Mouse (Mus musculus) heart, embryonic 14.5 days (tissue): ENCODE results near the gene Mpzl3. TPM values are rescaled to one million over a fixed set of nuclear protein-coding genes. Genes with fewer than 3 reads are reported as not detected.
A peak's percentile ranks its signal among the peaks of the same experiment; 100 is the strongest.

Experiments
- ATAC-seq: fragments of 200-750 bp; cut with Nextera tagmentation; 2 replicates; pipeline ENCODE4 v1.8.0; 2017; ENCODE audit warnings: low read depth, moderate TSS enrichment; ENCODE audit not compliant: insufficient number of reproducible peaks, insufficient read depth, low FRiP score
- H3K27ac ChIP-seq, 2 experiments: fragments of 200-500 bp in 1 of 2; fragments of 300-500 bp in 1 of 2; sonication (generic) in 1 of 2; replicated peaks in 1 of 2; 2 replicates each; pipeline ENCODE4 v1.5.1; 2012 to 2014; ENCODE audit warnings: low read depth in 2 of 2, low read length in 2 of 2, control low read depth in 1 of 2, mild to moderate bottlenecking in 1 of 2, mixed read lengths in 1 of 2; ENCODE audit not compliant: control insufficient read depth in 1 of 2, insufficient read depth in 1 of 2
- H3K27me3 ChIP-seq: fragments of 300-500 bp; sonication (generic); 2 replicates; pipeline ENCODE4 v1.6.1; 2014; ENCODE audit warnings: mild to moderate bottlenecking, low read length, control low read depth; ENCODE audit not compliant: control insufficient read depth, insufficient read depth
- H3K36me3 ChIP-seq: fragments of 300-500 bp; sonication (generic); 2 replicates; pipeline ENCODE4 v1.6.1; 2014; ENCODE audit warnings: mild to moderate bottlenecking, control low read depth, low read length, mixed read lengths; ENCODE audit not compliant: control insufficient read depth, insufficient read depth
- H3K4me1 ChIP-seq, 2 experiments: fragments of 200-500 bp in 1 of 2; fragments of 300-500 bp in 1 of 2; sonication (generic) in 1 of 2; 2 replicates each; pipeline ENCODE4 v1.6.1; 2012 to 2014; ENCODE audit warnings: low read length in 2 of 2, control low read depth in 1 of 2, mixed read lengths in 1 of 2; ENCODE audit not compliant: control insufficient read depth in 2 of 2, insufficient read depth in 2 of 2
- H3K4me2 ChIP-seq: fragments of 300-500 bp; sonication (generic); 2 replicates; pipeline ENCODE4 v1.6.1; 2014; ENCODE audit warnings: mild to moderate bottlenecking, low read length
- H3K4me3 ChIP-seq, 2 experiments: fragments of 200-500 bp in 1 of 2; fragments of 300-500 bp in 1 of 2; sonication (generic) in 1 of 2; 2 replicates each; pipeline ENCODE4 v1.5.1; 2012 to 2014; ENCODE audit warnings: low read length in 2 of 2, mild to moderate bottlenecking in 2 of 2, control low read depth in 1 of 2, low read depth in 1 of 2, moderate library complexity in 1 of 2; ENCODE audit not compliant: control insufficient read depth in 1 of 2, insufficient read depth in 1 of 2
- H3K9ac ChIP-seq: fragments of 300-500 bp; sonication (generic); 2 replicates; pipeline ENCODE4 v1.6.1; 2014; ENCODE audit warnings: mild to moderate bottlenecking, low read length
- H3K9me3 ChIP-seq: fragments of 300-500 bp; sonication (generic); 2 replicates; pipeline ENCODE4 v1.6.1; 2016; ENCODE audit warnings: low read length, control low read depth; ENCODE audit not compliant: control insufficient read depth
- WGBS: fragments of 180-500 bp; shearing (Covaris S2); extraction: QIAGEN DNeasy Blood & Tissue Kit; methylation state at CpG from one replicate; pipeline ENCODE4 v1.1.7; 2014; 5-methylcytosine and 5-hydroxymethylcytosine counted together
- polyA plus RNA-seq: library from polyadenylated mRNA; unstranded; fragments of >200 nt; fragmentation: Nextera tagmentation; extraction: Ambion mirVana; gene quantifications from 2 replicates; pipeline ENCODE4 v1.2.1, GENCODE M21; 2014

The Mpzl3 gene
- polyA plus RNA-seq, 1 experiment from 2014 or later, result 1.5 TPM

GRCm38 (mm10) chr9:45119954-45120530 lies 65.1 kb downstream of the Mpzl3 start:
- WGBS, result 84% methylated on average over 14 of the region's 14 CpGs
- H3K9ac ChIP-seq, result no peak overlapping the region
- H3K4me3 ChIP-seq, result no peak overlapping the region
- H3K9me3 ChIP-seq, result no peaks in the 10 kb centered on the region
- H3K27me3 ChIP-seq, result peaks cover 7% of the 10 kb centered on the region; the same call in 1 of the 2 replicates
- no peak for ATAC-seq
- no peak overlapping the region for H3K4me2 ChIP-seq
- H3K4me1 ChIP-seq, result peaks cover 10 to 17% of the 10 kb centered on the region in 2 experiments
- no peaks in the 10 kb centered on the region for H3K36me3 ChIP-seq
- H3K27ac ChIP-seq, result no peak overlapping the region

GRCm38 (mm10) chr9:45120567-45120966 lies 65.6 kb downstream of the Mpzl3 start:
- H3K9ac ChIP-seq, result no peak overlapping the region
- no peak overlapping the region for H3K27ac ChIP-seq
- 82% methylated on average over 6 of the region's 6 CpGs for WGBS
- no peak overlapping the region for H3K4me2 ChIP-seq
- no peaks in the 10 kb centered on the region for H3K36me3 ChIP-seq
- H3K4me3 ChIP-seq, result no peak overlapping the region
- peaks cover 10 to 17% of the 10 kb centered on the region in 2 experiments for H3K4me1 ChIP-seq
- H3K27me3 ChIP-seq, result peaks cover 7% of the 10 kb centered on the region; the same call in 1 of the 2 replicates
- no peaks in the 10 kb centered on the region for H3K9me3 ChIP-seq
- ATAC-seq, result no peak

GRCm38 (mm10) chr9:45121001-45121400 lies 66.0 kb downstream of the Mpzl3 start:
- Histone ChIP-seq H3K4me2 (no peak overlapping the region), H3K27ac (no peak overlapping the region), H3K4me3 (no peak overlapping the region), H3K4me1 (peaks cover 10 to 17% of the 10 kb centered on the region in 2 experiments), H3K27me3 (peaks cover 7% of the 10 kb centered on the region; the same call in 1 of the 2 replicates), H3K9me3 (no peaks in the 10 kb centered on the region), H3K36me3 (no peaks in the 10 kb centered on the region), H3K9ac (no peak overlapping the region)
- ATAC-seq, result no peak
- 57% methylated on average over 6 of the region's 6 CpGs for WGBS

- H3K4me3 ChIP-seq, result peak overlapping the region; percentile 20 to 23; a peak in 2 of 4 replicates
- H3K27me3 ChIP-seq, result peaks cover 8% of the 10 kb centered on the region; the same call in 1 of the 2 replicates
- H3K4me1 ChIP-seq, result peaks cover 10 to 17% of the 10 kb centered on the region in 2 experiments
- H3K36me3 ChIP-seq, result no peaks in the 10 kb centered on the region
- WGBS, result 5% methylated on average over 10 of the region's 10 CpGs
- no peak overlapping the region for H3K27ac ChIP-seq
- H3K9ac ChIP-seq, result no peak overlapping the region
- peak; percentile 34; the same call in 1 of the 2 replicates for ATAC-seq
- H3K9me3 ChIP-seq, result no peaks in the 10 kb centered on the region
- H3K4me2 ChIP-seq, result peak overlapping the region; percentile 55
Measured at GRCm38 (mm10) chr9:45121769-45122168, 66.8 kb downstream of the Mpzl3 start.

GRCm38 (mm10) chr9:45122209-45122761 lies 67.3 kb downstream of the Mpzl3 start:
- no peak overlapping the region for H3K9ac ChIP-seq
- H3K27ac ChIP-seq, result no peak overlapping the region
- H3K4me3 ChIP-seq, result peak overlapping the region; percentile 20 to 23; a peak in 2 of 4 replicates
- no peaks in the 10 kb centered on the region for H3K36me3 ChIP-seq
- no peak for ATAC-seq
- H3K9me3 ChIP-seq, result no peaks in the 10 kb centered on the region
- H3K27me3 ChIP-seq, result peaks cover 11% of the 10 kb centered on the region; the same call in 1 of the 2 replicates
- WGBS, result 14% methylated on average over 9 of the region's 9 CpGs
- peaks cover 10 to 17% of the 10 kb centered on the region in 2 experiments for H3K4me1 ChIP-seq
- H3K4me2 ChIP-seq, result peak overlapping the region; percentile 55

GRCm38 (mm10) chr9:45125211-45125610 lies 70.2 kb downstream of the Mpzl3 start:
- no peak for ATAC-seq
- no peak overlapping the region for H3K9ac ChIP-seq
- H3K4me3 ChIP-seq, result no peak overlapping the region
- no peaks in the 10 kb centered on the region for H3K9me3 ChIP-seq
- H3K4me1 ChIP-seq, result peaks cover 7 to 9% of the 10 kb centered on the region in 2 experiments; a peak in 2 of 4 replicates
- peaks cover 14% of the 10 kb centered on the region; the same call in 1 of the 2 replicates for H3K27me3 ChIP-seq
- H3K4me2 ChIP-seq, result no peak overlapping the region
- 87% methylated on average over 14 of the region's 14 CpGs for WGBS
- no peak overlapping the region for H3K27ac ChIP-seq
- no peaks in the 10 kb centered on the region for H3K36me3 ChIP-seq

- Histone ChIP-seq H3K4me3 (no peak overlapping the region), H3K27ac (no peak overlapping the region), H3K4me1 (peaks cover 6 to 7% of the 10 kb centered on the region in 2 experiments; a peak in 2 of 4 replicates), H3K4me2 (no peak overlapping the region), H3K36me3 (no peaks in the 10 kb centered on the region), H3K9ac (no peak overlapping the region), H3K27me3 (peaks cover 10% of the 10 kb centered on the region), H3K9me3 (no peaks in the 10 kb centered on the region)
- 50% methylated on average over 7 of the region's 7 CpGs for WGBS
- ATAC-seq, result no peak
Measured at GRCm38 (mm10) chr9:45126941-45127340, 72.0 kb downstream of the Mpzl3 start.
